Mouse (Mus musculus) hindbrain, postnatal 0 days (tissue): Measurements from ENCODE around the gene Palm2. TPM values are rescaled to one million over a fixed set of nuclear protein-coding genes. Genes with fewer than 3 reads are reported as not detected.
A peak's percentile ranks its signal among the peaks of the same experiment; 100 is the strongest.

Source experiments
- ATAC-seq: fragments of 200-750 bp; cut with Nextera tagmentation; 2 replicates; pipeline ENCODE4 v1.8.0; 2017; ENCODE audit warnings: mild to moderate bottlenecking, moderate TSS enrichment, moderate library complexity
- DNase-seq: peaks from one replicate; pipeline ENCODE4 v3.0.0-alpha.2; 2015; ENCODE audit warnings: low spot score
- H3K27ac ChIP-seq: fragments of 300-500 bp; sonication (generic); 2 replicates; pipeline ENCODE4 v1.5.1; 2014; ENCODE audit warnings: mild to moderate bottlenecking
- H3K27me3 ChIP-seq: fragments of 300-500 bp; sonication (generic); 2 replicates; pipeline ENCODE4 v1.6.1; 2014; ENCODE audit warnings: low read length, mixed read lengths; ENCODE audit not compliant: insufficient read depth
- H3K36me3 ChIP-seq: fragments of 300-500 bp; sonication (generic); 2 replicates; pipeline ENCODE4 v1.6.1; 2014; ENCODE audit warnings: low read length, mixed read lengths; ENCODE audit not compliant: insufficient read depth
- H3K4me1 ChIP-seq: fragments of 300-500 bp; sonication (generic); 2 replicates; pipeline ENCODE4 v1.6.1; 2014; ENCODE audit warnings: antibody characterized with exemption, low read length, mixed read lengths; ENCODE audit not compliant: insufficient read depth
- H3K4me2 ChIP-seq: fragments of 300-500 bp; sonication (generic); 2 replicates; pipeline ENCODE4 v1.6.1; 2014; ENCODE audit warnings: low read depth, mild to moderate bottlenecking, low read length, moderate library complexity, mixed read lengths
- H3K4me3 ChIP-seq: fragments of 300-500 bp; sonication (generic); 2 replicates; pipeline ENCODE4 v1.5.1; 2014; ENCODE audit warnings: low read length
- H3K9ac ChIP-seq: fragments of 300-500 bp; sonication (generic); replicated peaks from 2 replicates; pipeline ENCODE4 v1.6.1; 2014; ENCODE audit warnings: mild to moderate bottlenecking, low read length, moderate library complexity, mixed read lengths
- H3K9me3 ChIP-seq: fragments of 300-500 bp; sonication (generic); 2 replicates; pipeline ENCODE4 v1.6.1; 2016; ENCODE audit warnings: low read length, mixed read lengths
- CTCF ChIP-seq: IDR thresholded peaks from 2 replicates; pipeline ENCODE4 v1.5.1; 2016; ENCODE audit warnings: antibody characterized with exemption, control low read depth, low read depth
- WGBS: fragments of 180-500 bp; shearing (Covaris S2); extraction: QIAGEN DNeasy Blood & Tissue Kit; methylation state at CpG from one replicate; pipeline ENCODE4 v1.1.7; 2014; 5-methylcytosine and 5-hydroxymethylcytosine counted together
- polyA plus RNA-seq: library from polyadenylated mRNA; unstranded; fragments of >200 nt; fragmentation: Nextera tagmentation; extraction: Ambion mirVana; gene quantifications from 2 replicates; pipeline ENCODE4 v1.2.1, GENCODE M21; 2015
- total RNA-seq: library from RNA; depleted of rRNA; stranded (reverse); fragments of >200 nt; gene quantifications from 2 replicates; pipeline ENCODE4 v1.2.3, GENCODE M21; 2014

Palm2 gene
- total and polyA plus RNA-seq, 2 experiments from 2014 or later, result 15.4 to 19.9 TPM

DNA sequence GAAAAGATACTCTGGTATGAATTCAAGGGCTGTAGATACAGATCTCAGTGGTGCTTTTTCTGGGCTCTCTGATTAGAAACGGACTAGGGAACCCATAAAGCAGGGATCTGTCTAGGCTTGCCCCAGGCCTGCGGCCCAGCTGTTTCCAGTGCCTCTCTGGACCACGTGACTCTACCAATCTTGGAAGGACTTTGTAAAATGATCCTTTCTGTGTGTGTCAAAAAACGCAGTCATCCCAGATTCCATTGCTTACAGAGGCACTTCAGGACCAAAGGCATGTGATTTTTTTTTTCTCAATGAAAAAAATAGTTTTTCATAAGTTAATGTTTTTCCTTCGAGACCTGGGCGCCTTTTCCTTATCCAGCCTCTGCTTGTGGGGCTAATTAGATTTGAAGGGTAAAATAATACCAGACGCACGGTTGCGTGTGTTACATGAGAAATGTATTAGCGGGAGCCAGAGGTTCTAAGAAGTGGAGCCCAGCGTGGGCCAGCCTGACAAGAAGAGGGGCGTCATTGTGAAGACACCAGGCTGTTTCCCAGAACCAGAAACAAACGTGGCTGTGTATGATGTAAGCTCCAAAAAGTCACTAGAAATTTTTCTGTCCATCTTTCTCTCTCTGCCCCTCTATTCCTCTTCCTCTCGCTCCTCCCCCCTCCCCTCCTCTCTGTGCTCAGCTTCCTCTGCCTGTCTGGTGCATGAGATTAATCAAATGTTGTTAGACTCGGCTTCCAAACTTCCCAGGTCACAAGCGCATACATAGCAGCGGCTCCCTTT lies 177.4 kb downstream of the Palm2 start:
- Histone ChIP-seq H3K36me3 (no peaks in the 10 kb centered on the region), H3K9me3 (no peaks in the 10 kb centered on the region), H3K4me3 (no peak overlapping the region), H3K27ac (no peak overlapping the region), H3K27me3 (no peaks in the 10 kb centered on the region), H3K4me1 (peaks cover 2% of the 10 kb centered on the region; the same call in 1 of the 2 replicates), H3K4me2 (peak overlapping the region; percentile 10), H3K9ac (no peak overlapping the region)
- 43% methylated on average over 16 of the region's 17 CpGs for WGBS
- no peak for TF ChIP-seq CTCF
- ATAC-seq (peak; percentile 28; the same call in 1 of the 2 replicates), DNase-seq (no peak)

DNA sequence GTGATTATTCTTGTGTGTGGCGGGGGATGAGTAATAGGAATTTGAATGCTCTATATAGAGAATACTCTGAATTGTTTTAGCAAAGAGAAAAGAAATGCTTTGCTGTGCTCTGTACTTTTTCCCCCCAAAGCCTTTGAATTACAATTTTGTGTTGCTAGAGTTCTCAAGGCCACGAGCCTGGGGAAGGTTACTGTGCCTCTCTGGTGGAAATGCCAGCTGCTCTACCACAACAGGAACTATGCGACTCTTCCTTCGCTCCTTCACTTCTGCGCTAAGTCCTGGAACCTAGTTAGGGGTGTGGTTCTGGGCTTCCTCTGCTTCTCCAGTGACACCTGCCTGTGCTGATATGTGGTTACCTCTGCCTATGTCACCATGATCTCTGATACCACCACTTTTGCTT lies 178.7 kb downstream of the Palm2 start:
- H3K27me3 ChIP-seq, result no peaks in the 10 kb centered on the region
- H3K36me3 ChIP-seq, result no peaks in the 10 kb centered on the region
- H3K4me3 ChIP-seq, result no peak overlapping the region
- H3K4me2 ChIP-seq, result no peak overlapping the region
- ATAC-seq (no peak), DNase-seq (no peak)
- no peaks in the 10 kb centered on the region for H3K4me1 ChIP-seq
- no peaks in the 10 kb centered on the region for H3K9me3 ChIP-seq
- H3K27ac ChIP-seq, result no peak overlapping the region
- no peak for TF ChIP-seq CTCF
- no peak overlapping the region for H3K9ac ChIP-seq
- 88% methylated on average over 5 of the region's 5 CpGs for WGBS

DNA sequence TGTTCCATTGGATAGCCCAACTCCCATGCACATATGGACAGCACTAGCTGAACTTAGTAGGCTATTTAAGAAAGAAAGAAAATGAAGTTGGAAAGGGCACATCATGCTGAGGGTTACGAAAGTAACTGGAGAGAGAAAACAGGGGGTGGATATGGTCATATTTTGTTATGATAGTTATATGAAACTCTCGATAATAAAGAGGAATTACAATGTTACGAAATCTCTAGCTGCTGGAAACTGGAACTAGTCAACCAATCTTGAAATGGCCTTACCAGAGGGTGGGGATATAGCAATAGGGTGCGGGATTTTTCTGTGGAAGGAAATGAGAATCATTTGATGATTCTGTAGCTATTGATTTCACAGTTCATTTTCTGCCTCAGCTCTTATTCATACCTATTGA lies 180.6 kb downstream of the Palm2 start:
- Histone ChIP-seq H3K4me1 (no peaks in the 10 kb centered on the region), H3K4me2 (no peak overlapping the region), H3K9me3 (no peaks in the 10 kb centered on the region), H3K9ac (no peak overlapping the region), H3K36me3 (no peaks in the 10 kb centered on the region), H3K27ac (no peak overlapping the region), H3K27me3 (no peaks in the 10 kb centered on the region), H3K4me3 (no peak overlapping the region)
- ATAC-seq (no peak), DNase-seq (no peak)
- no peak for TF ChIP-seq CTCF
- 93% methylated on average over 4 of the region's 4 CpGs for WGBS

DNA sequence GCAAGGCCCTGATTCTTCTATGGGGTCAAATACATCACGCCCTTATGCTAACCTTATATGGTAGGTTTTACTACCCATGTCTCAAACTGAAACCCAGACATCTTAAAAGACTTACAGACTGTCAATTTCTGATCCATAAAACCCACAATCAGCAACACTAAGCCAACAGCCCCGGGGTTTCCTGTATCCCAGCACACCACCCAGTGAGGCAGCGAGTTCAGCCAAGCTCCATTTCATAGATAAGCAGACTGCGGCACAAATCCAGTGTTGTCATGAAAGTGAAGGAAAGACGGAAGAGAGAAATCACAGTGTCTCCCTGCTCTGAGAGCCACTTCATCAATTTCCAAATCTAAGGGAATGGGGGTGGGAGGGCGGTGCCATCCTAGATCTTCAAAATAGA lies 184.7 kb downstream of the Palm2 start:
- H3K4me1 ChIP-seq, result no peaks in the 10 kb centered on the region
- no peak for DNase-seq
- H3K4me3 ChIP-seq, result no peak overlapping the region
- no peak for ATAC-seq
- no peak overlapping the region for H3K4me2 ChIP-seq
- H3K9me3 ChIP-seq, result no peaks in the 10 kb centered on the region
- no peaks in the 10 kb centered on the region for H3K36me3 ChIP-seq
- H3K9ac ChIP-seq, result no peak overlapping the region
- TF ChIP-seq CTCF, result no peak
- H3K27me3 ChIP-seq, result no peaks in the 10 kb centered on the region
- WGBS, result 93% methylated on average over 6 of the region's 6 CpGs
- no peak overlapping the region for H3K27ac ChIP-seq

- Histone ChIP-seq H3K4me1 (no peaks in the 10 kb centered on the region), H3K36me3 (no peaks in the 10 kb centered on the region), H3K27me3 (no peaks in the 10 kb centered on the region), H3K4me3 (no peak overlapping the region), H3K27ac (no peak overlapping the region), H3K9ac (no peak overlapping the region), H3K4me2 (no peak overlapping the region), H3K9me3 (no peaks in the 10 kb centered on the region)
- no peak for ATAC-seq
- no peak for DNase-seq
- WGBS, result 83% methylated on average over 7 of the region's 7 CpGs
- no peak for TF ChIP-seq CTCF
Measured at GRCm38 (mm10) chr4:57622816-57623215, 188.8 kb downstream of the Palm2 start.

DNA sequence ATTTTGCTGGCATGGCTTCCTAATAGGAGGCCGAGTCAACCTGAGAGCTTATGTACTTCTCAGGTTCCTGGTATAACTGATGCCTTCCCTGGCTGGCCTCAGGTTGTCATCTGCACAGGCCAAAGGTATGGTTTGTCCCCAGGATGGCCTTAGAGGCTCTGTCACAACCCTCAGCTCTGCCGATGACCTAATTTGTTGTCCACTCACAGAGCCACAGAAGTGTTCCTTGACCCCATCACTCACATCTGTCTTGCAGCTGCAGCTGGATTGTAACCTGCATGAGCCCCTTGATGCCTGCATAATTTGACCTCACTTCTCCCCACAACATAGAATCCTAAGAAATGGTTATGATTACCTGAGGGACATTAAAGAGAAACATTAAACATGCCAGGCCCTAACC lies 190.8 kb downstream of the Palm2 start:
- Histone ChIP-seq H3K4me2 (no peak overlapping the region), H3K27me3 (no peaks in the 10 kb centered on the region), H3K9ac (no peak overlapping the region), H3K9me3 (no peaks in the 10 kb centered on the region), H3K4me3 (no peak overlapping the region), H3K36me3 (no peaks in the 10 kb centered on the region), H3K4me1 (no peaks in the 10 kb centered on the region), H3K27ac (no peak overlapping the region)
- ATAC-seq (no peak), DNase-seq (no peak)
- TF ChIP-seq CTCF, result no peak
- 98% methylated on average over 2 of the region's 2 CpGs for WGBS

DNA sequence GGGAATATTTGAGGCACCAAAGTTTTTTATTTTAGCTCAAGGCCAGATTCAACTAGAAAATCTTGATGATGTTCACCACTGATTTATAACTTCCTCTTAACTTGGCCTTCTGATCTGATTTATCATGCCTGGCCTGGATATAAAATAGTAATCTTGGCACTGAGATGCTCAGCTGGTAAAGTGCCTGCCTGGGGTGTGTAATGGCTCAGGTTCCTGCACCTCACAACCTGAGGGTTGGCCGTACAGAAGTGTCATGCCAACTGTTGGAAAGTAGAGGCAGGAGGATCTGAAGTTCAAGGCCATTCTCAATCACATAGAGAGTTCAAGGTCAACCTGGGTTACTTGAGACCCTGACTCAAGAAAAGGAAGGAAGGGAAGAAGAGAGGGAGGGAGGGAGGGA lies 191.3 kb downstream of the Palm2 start:
- Histone ChIP-seq H3K4me2 (no peak overlapping the region), H3K27ac (no peak overlapping the region), H3K27me3 (no peaks in the 10 kb centered on the region), H3K36me3 (no peaks in the 10 kb centered on the region), H3K4me1 (no peaks in the 10 kb centered on the region), H3K4me3 (no peak overlapping the region), H3K9ac (no peak overlapping the region), H3K9me3 (no peaks in the 10 kb centered on the region)
- 84% methylated on average over 1 of the region's 1 CpGs for whole genome bisulfite sequencing
- ATAC-seq (no peak), DNase-seq (no peak)
- TF ChIP-seq CTCF, result no peak
